Mouse (Mus musculus) spleen, adult 2 months (tissue): ENCODE results near the gene Prame.

Experiments
- CTCF ChIP-seq: fragments of 200-500 bp; IDR thresholded peaks from 2 replicates; pipeline ENCODE4 v1.5.1; 2011; ENCODE audit warnings: mild to moderate bottlenecking, inconsistent platforms; ENCODE audit not compliant: insufficient read depth, insufficient read length, insufficient replicate concordance; ENCODE audit errors: extremely low read depth
- POLR2A ChIP-seq: fragments of 200-500 bp; IDR thresholded peaks from 2 replicates; pipeline ENCODE4 v1.6.1; 2011; ENCODE audit warnings: low read depth, low read length, inconsistent platforms

GRCm38 (mm10) chrX:135627605-135628004 lies at the start of gene Prame:
- TF ChIP-seq CTCF (no peak), POLR2A (no peak)
